Mouse (Mus musculus) C2C12 (cell line): ENCODE results near the gene Gpr35. TPM values are rescaled to one million over a fixed set of nuclear protein-coding genes. Genes with fewer than 3 reads are reported as not detected.

ENCODE experiments used
- H3K27me3 ChIP-seq: one replicate; pipeline ENCODE4 v1.6.1; 2011; ENCODE audit not compliant: control insufficient read depth, insufficient read depth, insufficient read length
- H3K36me3 ChIP-seq: one replicate; pipeline ENCODE4 v1.6.1; 2011; ENCODE audit not compliant: control insufficient read depth, insufficient read depth
- H3K4me3 ChIP-seq: one replicate; pipeline ENCODE4 v1.5.1; 2011; ENCODE audit warnings: mild to moderate bottlenecking, control low read depth; ENCODE audit not compliant: poor library complexity, insufficient read depth, severe bottlenecking
- H3K79me2 ChIP-seq: one replicate; pipeline ENCODE4 v1.6.1; 2011; ENCODE audit not compliant: control insufficient read depth, insufficient read depth
- H3K79me3 ChIP-seq: one replicate; pipeline ENCODE4 v1.6.1; 2011; ENCODE audit warnings: low read depth, control low read depth
- H3ac ChIP-seq: one replicate; pipeline ENCODE3; 2011; ENCODE audit warnings: low read depth; ENCODE audit not compliant: control insufficient read depth, insufficient read length
- CEBPB ChIP-seq: IDR thresholded peaks from one replicate; pipeline ENCODE4 v1.6.1; 2011; ENCODE audit warnings: low read depth, mild to moderate bottlenecking, control low read depth, moderate library complexity
- CTCF ChIP-seq: IDR thresholded peaks from one replicate; pipeline ENCODE4 v1.5.1; 2011; ENCODE audit not compliant: control insufficient read depth, insufficient read depth, insufficient read length
- FOSL1 ChIP-seq: IDR thresholded peaks from one replicate; pipeline ENCODE4 v1.8.0; 2011; ENCODE audit warnings: mild to moderate bottlenecking, low read length; ENCODE audit not compliant: poor library complexity, insufficient read depth, severe bottlenecking
- MAX ChIP-seq: IDR thresholded peaks from one replicate; pipeline ENCODE4 v1.6.1; 2011; ENCODE audit warnings: mild to moderate bottlenecking, control low read depth
- MYOD1 ChIP-seq: IDR thresholded peaks from one replicate; pipeline ENCODE4 v1.6.1; 2011; ENCODE audit warnings: low read depth; ENCODE audit not compliant: control insufficient read depth, insufficient read length
- MYOG ChIP-seq: IDR thresholded peaks from one replicate; pipeline ENCODE4 v1.6.1; 2011; ENCODE audit not compliant: control insufficient read depth, insufficient read length; ENCODE audit errors: extremely low read depth
- USF1 ChIP-seq: IDR thresholded peaks from one replicate; pipeline ENCODE4 v1.6.1; 2011; ENCODE audit warnings: low read depth, mild to moderate bottlenecking, control low read depth, moderate library complexity
- polyA plus RNA-seq: library from polyadenylated mRNA; unstranded; fragments of >200 nt; fragmentation: generic; extraction: Trizol; gene quantifications from one replicate; pipeline ENCODE4 v1.2.1, GENCODE M21; 2012; ENCODE audit warnings: missing spikeins

Gene Gpr35
- polyA plus RNA-seq, 1 experiment, result 0.13 TPM

- Histone ChIP-seq H3K27me3 (peaks cover 29% of the 10 kb centered on the region), H3K79me2 (no peaks in the 10 kb centered on the region), H3ac (no peak overlapping the region), H3K4me3 (no peak overlapping the region), H3K36me3 (no peaks in the 10 kb centered on the region), H3K79me3 (no peaks in the 10 kb centered on the region)
- TF ChIP-seq FOSL1 (no peak), MAX (no peak), MYOG (no peak), MYOD1 (no peak)
These were observed 61.5 kb downstream of the Gpr35 start for GRCm38 (mm10) chr1:93012103-93012585.

- Histone ChIP-seq H3K36me3 (no peaks in the 10 kb centered on the region), H3K79me3 (no peaks in the 10 kb centered on the region), H3K79me2 (no peaks in the 10 kb centered on the region), H3K4me3 (no peak overlapping the region), H3K27me3 (peaks cover 21% of the 10 kb centered on the region), H3ac (no peak overlapping the region)
- TF ChIP-seq MYOD1, result no peak
These were observed 62.7 kb downstream of the Gpr35 start for GRCm38 (mm10) chr1:93013367-93013766.

GRCm38 (mm10) chr1:93014460-93014859, 63.8 kb downstream of the Gpr35 start:
- TF ChIP-seq CTCF (peak; percentile 66), USF1 (no peak)
- no peaks in the 10 kb centered on the region for H3K36me3 ChIP-seq
- no peak overlapping the region for H3K4me3 ChIP-seq
- H3K27me3 ChIP-seq, result peaks cover 18% of the 10 kb centered on the region
- no peak overlapping the region for H3ac ChIP-seq
- no peaks in the 10 kb centered on the region for H3K79me2 ChIP-seq
- H3K79me3 ChIP-seq, result no peaks in the 10 kb centered on the region

GRCm38 (mm10) chr1:93015136-93015535, 64.5 kb downstream of the Gpr35 start:
- TF ChIP-seq MYOD1 (no peak), CEBPB (no peak), MYOG (no peak), CTCF (no peak)
- Histone ChIP-seq H3K79me3 (no peaks in the 10 kb centered on the region), H3K27me3 (peaks cover 23% of the 10 kb centered on the region), H3ac (no peak overlapping the region), H3K79me2 (no peaks in the 10 kb centered on the region), H3K4me3 (no peak overlapping the region), H3K36me3 (no peaks in the 10 kb centered on the region)

- no peaks in the 10 kb centered on the region for H3K79me3 ChIP-seq
- H3K79me2 ChIP-seq, result no peaks in the 10 kb centered on the region
- no peak overlapping the region for H3ac ChIP-seq
- H3K27me3 ChIP-seq, result peaks cover 35% of the 10 kb centered on the region
- TF ChIP-seq CTCF (no peak), CEBPB (no peak), FOSL1 (no peak), MAX (no peak), MYOG (no peak), MYOD1 (no peak), USF1 (no peak)
- H3K4me3 ChIP-seq, result no peak overlapping the region
- no peaks in the 10 kb centered on the region for H3K36me3 ChIP-seq
These were observed 68.1 kb downstream of the Gpr35 start for GRCm38 (mm10) chr1:93018716-93019115.

GRCm38 (mm10) chr1:93020602-93021001, 69.9 kb downstream of the Gpr35 start:
- Histone ChIP-seq H3K27me3 (peaks cover 42% of the 10 kb centered on the region), H3ac (no peak overlapping the region), H3K79me3 (no peaks in the 10 kb centered on the region), H3K36me3 (no peaks in the 10 kb centered on the region), H3K79me2 (no peaks in the 10 kb centered on the region), H3K4me3 (no peak overlapping the region)
- no peak for TF ChIP-seq CTCF
- TF ChIP-seq CEBPB, result no peak
- no peak for TF ChIP-seq MAX
- TF ChIP-seq MYOD1, result no peak
- TF ChIP-seq MYOG, result no peak
- no peak for TF ChIP-seq USF1
- TF ChIP-seq FOSL1, result no peak

- TF ChIP-seq MYOD1 (no peak), CEBPB (no peak), FOSL1 (no peak), USF1 (no peak), MAX (no peak), CTCF (no peak), MYOG (no peak)
- no peak overlapping the region for H3ac ChIP-seq
- no peaks in the 10 kb centered on the region for H3K79me3 ChIP-seq
- no peaks in the 10 kb centered on the region for H3K79me2 ChIP-seq
- no peak overlapping the region for H3K4me3 ChIP-seq
- H3K36me3 ChIP-seq, result no peaks in the 10 kb centered on the region
- H3K27me3 ChIP-seq, result peaks cover 29% of the 10 kb centered on the region
These were observed 75.9 kb downstream of the Gpr35 start for GRCm38 (mm10) chr1:93026600-93026999.
